Mouse (Mus musculus): ENCODE measurements at regions not wholly inside any gene's neighbourhood (a gene's known extent, or its start where the extent isn't known, plus 50 kb on each side); places are given as distances from the start of the nearest gene placed in this dataset.

- no peak for TF ChIP-seq POLR2A (IDR thresholded peaks at IDR 0.05; ENCODE audit: insufficient read depth, low read depth, low read length)
- TF ChIP-seq CTCF (IDR thresholded peaks at IDR 0.05): no peak
- TF ChIP-seq EP300 (IDR thresholded peaks at IDR 0.05; ENCODE audit: insufficient read depth, low read depth, low read length): no peak
Observed at GRCm38 (mm10) chr3:52446500-52446899, 178.4 kb downstream of the Foxo1 start.
